Mouse (Mus musculus): ENCODE data around the gene Ormdl3. TPM values are rescaled to one million over a fixed set of nuclear protein-coding genes. Genes with fewer than 3 reads are reported as not detected.

Gene Ormdl3
- total RNA-seq (2023): 19.4 TPM

DNA sequence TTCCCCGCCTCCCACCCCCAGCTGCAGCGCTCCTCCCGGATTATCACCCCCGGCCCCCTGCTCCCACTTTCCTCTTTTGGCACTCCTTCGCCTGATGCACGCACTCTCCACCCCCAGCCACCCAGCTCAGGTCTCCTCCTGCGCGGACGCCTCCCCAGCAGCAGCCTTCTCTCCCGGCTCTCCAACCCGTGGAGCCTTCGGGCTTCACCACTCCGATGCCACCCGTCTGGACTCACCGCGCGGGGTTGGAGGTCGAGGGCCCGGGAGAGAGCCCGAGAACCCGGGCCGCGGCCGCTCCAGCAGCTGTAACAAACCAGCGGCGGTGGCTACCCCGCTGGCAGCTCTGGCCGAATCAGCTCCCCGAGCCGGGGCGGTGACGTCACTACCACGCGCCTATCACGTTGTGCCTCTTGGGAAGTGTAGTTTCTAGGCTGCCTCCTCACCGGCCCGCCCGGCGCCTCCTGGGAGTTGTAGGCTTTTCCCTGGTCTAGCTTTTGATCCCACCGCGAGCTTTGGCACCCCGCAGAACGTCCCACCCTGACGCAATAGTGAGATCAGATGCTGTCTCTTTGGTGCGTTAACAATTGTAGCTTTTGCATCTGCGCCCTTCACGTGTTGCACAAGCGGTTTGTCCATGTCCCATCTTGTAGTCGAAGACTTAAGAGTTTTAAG, at the start of gene Ormdl3:
Gene Ormdl3, minus strand, starts transcription at position 477 of the 672 bp plus-strand sequence.

GRCm38 (mm10) chr11:98625611-98626410, 38.6 kb upstream of the Ormdl3 start, which contains the start of the genes Gm12355 and Gsdma3:
TSS of gene Gm12355 (minus strand) at chr11:98625661.
TSS of gene Gsdma3 (plus strand) at chr11:98626360.

GRCm38 (mm10) chr11:98597991-98598390, 10.8 kb upstream of the Ormdl3 start, which contains the start of gene Lrrc3c:
TSS of gene Lrrc3c (plus strand) at chr11:98598291.

GRCm38 (mm10) chr11:98550975-98551828, 36.0 kb downstream of the Ormdl3 start, which contains the start of gene Zpbp2:
TSS of gene Zpbp2 (plus strand) at chr11:98551097.

GRCm38 (mm10) chr11:98545711-98546231, 41.4 kb downstream of the Ormdl3 start, which contains the start of gene Ikzf3:
TSS of gene Ikzf3 (minus strand) at chr11:98546031.

Other genes with a start within 250 kb of the Ormdl3 start
- gene Ppp1r1b, start 239.0 kb downstream of the Ormdl3 start, total RNA-seq (2023): not detected
- gene Stard3, start 229.0 kb downstream of the Ormdl3 start, total RNA-seq (2023): 32.2 TPM
- not detected for gene Tcap, start 203.6 kb downstream of the Ormdl3 start, total RNA-seq (2023)
- not detected for gene Pnmt, start 200.9 kb downstream of the Ormdl3 start, total RNA-seq (2023)
- gene Pgap3, start 186.9 kb downstream of the Ormdl3 start, total RNA-seq (2023): 9.3 TPM
- gene Erbb2, start 174.9 kb downstream of the Ormdl3 start, total RNA-seq (2023): 0.15 TPM
- 44.5 TPM for gene Mien1, start 148.4 kb downstream of the Ormdl3 start, total RNA-seq (2023)
- gene Grb7, start 141.0 kb downstream of the Ormdl3 start, total RNA-seq (2023): 2.7 TPM
- 154 TPM for gene Ikzf3, start 41.3 kb downstream of the Ormdl3 start, total RNA-seq (2023)
- gene Zpbp2, start 36.3 kb downstream of the Ormdl3 start, total RNA-seq (2023): 3.7 TPM
- gene Lrrc3c, start 10.9 kb upstream of the Ormdl3 start, total RNA-seq (2023): not detected
- gene Gm12355, start 38.3 kb upstream of the Ormdl3 start, total RNA-seq (2023): 21.9 TPM
- gene Gsdma3, start 39.0 kb upstream of the Ormdl3 start, total RNA-seq (2023): 0.64 TPM
- gene Gsdma2, start 59.4 kb upstream of the Ormdl3 start, total RNA-seq (2023): not detected
- gene Gsdma, start 77.0 kb upstream of the Ormdl3 start, total RNA-seq (2023): not detected
- 77.8 TPM for gene Psmd3, start 95.2 kb upstream of the Ormdl3 start, total RNA-seq (2023)
- not detected for gene Csf3, start 113.9 kb upstream of the Ormdl3 start, total RNA-seq (2023)
- 77.9 TPM for gene Med24, start 142.1 kb upstream of the Ormdl3 start, total RNA-seq (2023)
- gene Thra, start 153.3 kb upstream of the Ormdl3 start, total RNA-seq (2023): 30.2 TPM
- gene Nr1d1, start 188.0 kb upstream of the Ormdl3 start, total RNA-seq (2023): 4.3 TPM
- gene Msl1, start 208.1 kb upstream of the Ormdl3 start, total RNA-seq (2023): 107 TPM
- 108 TPM for gene Casc3, start 217.5 kb upstream of the Ormdl3 start, total RNA-seq (2023)
- 0.62 TPM for gene Rapgefl1, start 249.4 kb upstream of the Ormdl3 start, total RNA-seq (2023)

Measured in CD4-positive naive resting alpha-beta T cell, adult 76 days (primary cell).